Mouse (Mus musculus): ENCODE data around the gene Olfr1095. TPM values are rescaled to one million over a fixed set of nuclear protein-coding genes. Genes with fewer than 3 reads are reported as not detected.

The Olfr1095 gene
- not detected for total RNA-seq (2023)

GRCm38 (mm10) chr2:86851596-86851995 is at the start of gene Olfr1095:
Gene Olfr1095, minus strand, starts transcription at chr2:86851696.

GRCm38 (mm10) chr2:86892116-86892515 is 40.6 kb upstream of the Olfr1095 start, which contains the start of gene Olfr1097:
Gene Olfr1097, minus strand, starts transcription at chr2:86892216.

GRCm38 (mm10) chr2:86874702-86875101 is 23.2 kb upstream of the Olfr1095 start, which contains the start of gene Gm13723:
Gene Gm13723, minus strand, starts transcription at chr2:86874802.

GRCm38 (mm10) chr2:86824363-86824762 is 27.1 kb downstream of the Olfr1095 start, which contains the start of gene Olfr1094:
Gene Olfr1094, plus strand, starts transcription at chr2:86824663.

DNA sequence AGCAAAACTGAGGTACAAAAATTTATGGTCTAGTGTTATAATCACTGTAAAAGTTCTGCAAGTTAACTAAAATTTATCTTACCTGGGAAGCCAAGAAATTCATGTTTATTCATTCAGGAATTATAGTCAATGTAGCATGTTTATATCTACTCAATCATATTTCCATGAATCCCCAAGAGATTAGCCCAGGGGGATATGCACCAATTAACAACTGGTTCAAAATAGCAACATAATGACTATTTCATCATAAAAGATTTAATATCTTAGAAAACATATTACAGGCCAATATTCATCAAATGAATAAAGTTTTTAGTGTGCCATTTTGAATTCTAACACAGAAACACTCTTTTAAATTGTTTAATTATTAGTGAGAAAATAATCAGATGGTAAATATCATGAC is 41.6 kb downstream of the Olfr1095 start, which contains the start of gene Olfr141:
Olfr141 (minus strand) TSS at position 101 of the 400 bp plus-strand sequence.

Other genes with a start within 250 kb of the Olfr1095 start
- not detected for gene Olfr1084, start 212.0 kb downstream of the Olfr1095 start, total RNA-seq (2023)
- gene Olfr1085, start 189.7 kb downstream of the Olfr1095 start, total RNA-seq (2023) = not detected
- not detected for gene Olfr1086, start 171.6 kb downstream of the Olfr1095 start, total RNA-seq (2023)
- gene Olfr1087, start 153.3 kb downstream of the Olfr1095 start, total RNA-seq (2023) = not detected
- gene Olfr1089, start 118.0 kb downstream of the Olfr1095 start, total RNA-seq (2023) = not detected
- not detected for gene Olfr1090, start 92.7 kb downstream of the Olfr1095 start, total RNA-seq (2023)
- not detected for gene Olfr1093, start 69.2 kb downstream of the Olfr1095 start, total RNA-seq (2023)
- gene Olfr141, start 41.7 kb downstream of the Olfr1095 start, total RNA-seq (2023) = not detected
- gene Olfr1094, start 27.0 kb downstream of the Olfr1095 start, total RNA-seq (2023) = not detected
- gene Gm13723, start 23.1 kb upstream of the Olfr1095 start, total RNA-seq (2023) = not detected
- not detected for gene Olfr1097, start 40.5 kb upstream of the Olfr1095 start, total RNA-seq (2023)
- not detected for gene Olfr1098, start 72.8 kb upstream of the Olfr1095 start, total RNA-seq (2023)
- gene Olfr1099, start 109.0 kb upstream of the Olfr1095 start, total RNA-seq (2023) = not detected
- not detected for gene Olfr1100, start 128.3 kb upstream of the Olfr1095 start, total RNA-seq (2023)
- not detected for gene Olfr1101, start 139.5 kb upstream of the Olfr1095 start, total RNA-seq (2023)
- gene Olfr1102, start 146.7 kb upstream of the Olfr1095 start, total RNA-seq (2023) = not detected
- not detected for gene Olfr1104, start 175.4 kb upstream of the Olfr1095 start, total RNA-seq (2023)
- not detected for gene Olfr1105, start 184.8 kb upstream of the Olfr1095 start, total RNA-seq (2023)
- not detected for gene Olfr1106, start 200.6 kb upstream of the Olfr1095 start, total RNA-seq (2023)
- not detected for gene Olfr1107, start 224.1 kb upstream of the Olfr1095 start, total RNA-seq (2023)
- gene Olfr1109, start 244.3 kb upstream of the Olfr1095 start, total RNA-seq (2023) = not detected

Data from neutrophil, adult 83 days (primary cell).